Mouse (Mus musculus) liver, adult 2 months (tissue): Measurements from ENCODE around the gene Celf2. TPM values are rescaled to one million over a fixed set of nuclear protein-coding genes. Genes with fewer than 3 reads are reported as not detected.

Experiments used
- DNase-seq: peaks from one replicate; pipeline ENCODE4 v3.0.0-alpha.2; 2011; ENCODE audit warnings: low read depth, low spot score; ENCODE audit errors: extremely low read depth
- H3K27ac ChIP-seq: fragments of 200-500 bp; replicated peaks from 2 replicates; pipeline ENCODE4 v1.5.1; 2012; ENCODE audit warnings: low read depth, mild to moderate bottlenecking, control low read depth, inconsistent platforms, low read length; ENCODE audit not compliant: insufficient read depth
- H3K27me3 ChIP-seq: fragments of 200-500 bp; 2 replicates; pipeline ENCODE4 v1.6.1; 2012; ENCODE audit warnings: mild to moderate bottlenecking, moderate library complexity, low read length, inconsistent platforms; ENCODE audit not compliant: control insufficient read depth, insufficient read depth
- H3K36me3 ChIP-seq: fragments of 200-500 bp; 2 replicates; pipeline ENCODE4 v1.6.1; 2012; ENCODE audit warnings: low read length, inconsistent platforms; ENCODE audit not compliant: control insufficient read depth, insufficient read depth
- H3K4me1 ChIP-seq: fragments of 200-500 bp; 2 replicates; pipeline ENCODE4 v1.6.1; 2011; ENCODE audit warnings: low read length; ENCODE audit not compliant: control insufficient read depth, insufficient read depth
- H3K4me3 ChIP-seq: fragments of 200-500 bp; 2 replicates; pipeline ENCODE4 v1.5.1; 2011; ENCODE audit warnings: low read depth, mild to moderate bottlenecking, control low read depth, low read length, moderate library complexity; ENCODE audit not compliant: insufficient read depth
- H3K79me2 ChIP-seq: fragments of 200-500 bp; 2 replicates; pipeline ENCODE4 v1.6.1; 2012; ENCODE audit warnings: inconsistent platforms, mild to moderate bottlenecking, low read length, moderate library complexity; ENCODE audit not compliant: control insufficient read depth, insufficient read depth
- H3K9ac ChIP-seq: fragments of 200-500 bp; 2 replicates; pipeline ENCODE4 v1.6.1; 2012; ENCODE audit warnings: low read depth, mild to moderate bottlenecking, control low read depth, inconsistent platforms, low read length
- CTCF ChIP-seq: fragments of 200-500 bp; IDR thresholded peaks from 2 replicates; pipeline ENCODE4 v1.5.1; 2011; ENCODE audit warnings: low read depth, low read length, control low read depth
- POLR2A ChIP-seq: fragments of 200-500 bp; IDR thresholded peaks from 2 replicates; pipeline ENCODE4 v1.6.1; 2011; ENCODE audit warnings: low read length, control low read depth; ENCODE audit not compliant: insufficient read depth; ENCODE audit errors: extremely low read depth
- WGBS: fragments of 180-500 bp; shearing (Covaris S2); methylation state at CpG from one replicate; pipeline ENCODE4 v1.1.7; 2018; 5-methylcytosine and 5-hydroxymethylcytosine counted together
- polyA plus RNA-seq: library from polyadenylated mRNA; depleted of rRNA; stranded (reverse); fragments of >200 nt; gene quantifications from 2 replicates; pipeline ENCODE4 v1.2.3, GENCODE M21; 2012
- total RNA-seq: library from RNA; depleted of rRNA; stranded (reverse); fragments of >200 nt; gene quantifications from 2 replicates; pipeline ENCODE4 v1.2.3, GENCODE M21; 2014

Celf2 gene
- total and polyA plus RNA-seq, 2 experiments = 2.9 to 4.7 TPM

GRCm38 (mm10) chr2:7400530-7400929 lies 108.8 kb downstream of the Celf2 start:
- 80% methylated on average over 3 of the region's 3 CpGs for WGBS
- H3K4me1 ChIP-seq = no peaks in the 10 kb centered on the region
- no peak overlapping the region for H3K4me3 ChIP-seq
- no peaks in the 10 kb centered on the region for H3K79me2 ChIP-seq
- no peak for DNase-seq
- no peaks in the 10 kb centered on the region for H3K27me3 ChIP-seq
- no peak overlapping the region for H3K9ac ChIP-seq
- H3K27ac ChIP-seq = no peak overlapping the region
- no peaks in the 10 kb centered on the region for H3K36me3 ChIP-seq
- TF ChIP-seq POLR2A (no peak), CTCF (no peak)

DNA sequence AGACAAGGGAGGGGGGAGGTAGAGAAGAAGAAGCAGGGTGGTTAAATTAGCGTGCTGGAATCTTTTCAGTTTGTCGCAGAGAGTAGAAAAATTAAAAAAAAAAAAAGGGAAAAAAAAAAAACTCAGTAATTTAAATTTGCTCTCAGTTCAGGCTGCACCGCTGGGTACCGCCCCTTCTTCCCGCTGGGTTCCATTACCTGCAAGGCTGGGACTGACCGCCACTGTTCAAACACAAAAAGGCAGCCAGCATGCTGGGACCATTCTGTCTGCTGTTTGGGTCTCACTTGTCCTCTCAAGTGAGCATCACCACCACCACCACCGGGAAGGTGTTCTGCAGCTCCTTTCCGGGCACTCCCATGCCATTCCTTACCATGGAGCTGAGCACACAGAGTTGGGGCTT lies 113.4 kb downstream of the Celf2 start:
- no peak overlapping the region for H3K4me3 ChIP-seq
- TF ChIP-seq POLR2A (no peak), CTCF (no peak)
- no peak overlapping the region for H3K27ac ChIP-seq
- no peaks in the 10 kb centered on the region for H3K4me1 ChIP-seq
- H3K79me2 ChIP-seq = no peaks in the 10 kb centered on the region
- no peaks in the 10 kb centered on the region for H3K36me3 ChIP-seq
- no peak overlapping the region for H3K9ac ChIP-seq
- WGBS = 36% methylated on average over 8 of the region's 8 CpGs
- no peak for DNase-seq
- H3K27me3 ChIP-seq = no peaks in the 10 kb centered on the region; the same call in 1 of the 2 replicates

DNA sequence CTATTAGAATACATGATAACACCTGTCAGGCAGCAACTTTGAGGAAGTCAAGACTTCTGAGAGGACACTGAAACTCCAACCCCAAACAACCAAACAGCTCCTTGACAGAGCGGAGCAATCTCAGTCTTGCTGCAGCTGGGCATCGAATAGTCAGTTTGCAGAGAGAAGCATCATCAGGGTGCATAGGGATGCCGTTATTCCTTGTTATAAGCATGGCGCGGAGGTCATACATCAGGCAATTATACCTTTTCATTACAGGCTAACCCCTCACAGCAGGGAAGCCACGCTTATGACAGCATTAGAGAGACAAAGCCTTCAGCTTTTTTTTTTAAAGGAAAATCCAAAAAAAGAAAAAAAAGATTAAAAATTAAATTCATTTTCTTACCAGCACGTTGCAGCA lies 113.9 kb downstream of the Celf2 start:
- WGBS = 66% methylated on average over 7 of the region's 7 CpGs
- TF ChIP-seq CTCF = no peak
- TF ChIP-seq POLR2A = no peak
- Histone ChIP-seq H3K79me2 (no peaks in the 10 kb centered on the region), H3K27me3 (no peaks in the 10 kb centered on the region; the same call in 1 of the 2 replicates), H3K36me3 (no peaks in the 10 kb centered on the region), H3K4me1 (no peaks in the 10 kb centered on the region), H3K27ac (no peak overlapping the region), H3K9ac (no peak overlapping the region), H3K4me3 (no peak overlapping the region)
- DNase-seq = no peak

GRCm38 (mm10) chr2:7392500-7392899 lies 116.9 kb downstream of the Celf2 start:
- 80% methylated on average over 2 of the region's 2 CpGs for WGBS
- Histone ChIP-seq H3K27ac (no peak overlapping the region), H3K4me3 (no peak overlapping the region), H3K9ac (no peak overlapping the region), H3K27me3 (no peaks in the 10 kb centered on the region; the same call in 1 of the 2 replicates), H3K4me1 (no peaks in the 10 kb centered on the region), H3K79me2 (no peaks in the 10 kb centered on the region), H3K36me3 (no peaks in the 10 kb centered on the region)
- no peak for DNase-seq
- TF ChIP-seq POLR2A (no peak), CTCF (no peak)

DNA sequence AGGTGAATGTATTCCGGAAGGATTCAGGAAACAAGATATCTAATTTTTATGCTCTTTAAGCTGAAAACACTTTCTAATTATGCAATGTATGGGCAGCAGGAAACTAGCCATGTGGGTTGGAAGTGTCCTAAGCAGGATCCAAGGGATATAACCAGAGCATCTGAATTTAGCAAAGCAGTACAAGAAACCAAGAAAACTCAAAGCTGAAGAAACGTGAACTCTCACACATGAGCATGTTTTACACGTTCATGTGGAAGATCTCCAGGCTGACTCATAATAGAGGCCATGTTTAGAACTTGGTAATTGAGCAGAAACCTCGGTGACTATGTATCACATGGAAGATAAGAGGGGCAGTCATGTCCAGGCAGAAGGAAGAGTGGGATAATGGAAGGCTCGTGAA lies 120.1 kb downstream of the Celf2 start:
- WGBS = 55% methylated on average over 5 of the region's 5 CpGs
- no peak overlapping the region for H3K4me3 ChIP-seq
- H3K36me3 ChIP-seq = no peaks in the 10 kb centered on the region
- no peaks in the 10 kb centered on the region for H3K4me1 ChIP-seq
- no peaks in the 10 kb centered on the region for H3K27me3 ChIP-seq
- no peak overlapping the region for H3K27ac ChIP-seq
- no peak for DNase-seq
- H3K9ac ChIP-seq = no peak overlapping the region
- no peak for TF ChIP-seq CTCF
- no peak for TF ChIP-seq POLR2A
- H3K79me2 ChIP-seq = no peaks in the 10 kb centered on the region

GRCm38 (mm10) chr2:7378736-7379135 lies 130.6 kb downstream of the Celf2 start:
- Histone ChIP-seq H3K27ac (no peak overlapping the region), H3K79me2 (no peaks in the 10 kb centered on the region), H3K9ac (no peak overlapping the region), H3K4me1 (no peaks in the 10 kb centered on the region), H3K4me3 (no peak overlapping the region), H3K27me3 (no peaks in the 10 kb centered on the region), H3K36me3 (no peaks in the 10 kb centered on the region)
- no peak for TF ChIP-seq POLR2A
- TF ChIP-seq CTCF = no peak
- no peak for DNase-seq
- 35% methylated on average over 1 of the region's 1 CpGs for WGBS
